Mouse (Mus musculus) MEL (cell line): ENCODE measurements around the gene Gm42791. TPM values are rescaled to one million over a fixed set of nuclear protein-coding genes. Genes with fewer than 3 reads are reported as not detected.

Experiments used
- DNase-seq: peaks from one replicate; pipeline ENCODE4 v3.0.0; 2011; ENCODE audit warnings: low read depth, low spot score
- H3K27ac ChIP-seq: 2 replicates; pipeline ENCODE4 v1.5.1; 2012; ENCODE audit warnings: low read depth, mild to moderate bottlenecking, control low read depth, low read length, moderate library complexity; ENCODE audit not compliant: control insufficient read depth
- H3K27me3 ChIP-seq, 2 experiments: fragments of 150-350 bp in 1 of 2; sonication (generic) in 1 of 2; 2 replicates each; pipeline ENCODE4 v1.6.1; 2012; ENCODE audit warnings: low read length in 2 of 2, mild to moderate bottlenecking in 2 of 2, improper control_type of control experiment in 1 of 2, moderate library complexity in 1 of 2; ENCODE audit not compliant: insufficient read depth in 2 of 2, control insufficient read depth in 1 of 2
- H3K36me3 ChIP-seq, 2 experiments: 2 replicates each; pipeline ENCODE4 v1.6.1; 2012 to 2014; ENCODE audit warnings: low read length in 2 of 2, improper control_type of control experiment in 1 of 2, inconsistent platforms in 1 of 2, mild to moderate bottlenecking in 1 of 2; ENCODE audit not compliant: insufficient read depth in 2 of 2, control insufficient read depth in 1 of 2
- H3K4me1 ChIP-seq, 2 experiments: fragments of 150-350 bp in 1 of 2; sonication (generic) in 1 of 2; 2 replicates each; pipeline ENCODE4 v1.6.1; 2012; ENCODE audit warnings: low read length in 2 of 2, improper control_type of control experiment in 1 of 2, mild to moderate bottlenecking in 1 of 2; ENCODE audit not compliant: insufficient read depth in 2 of 2, control insufficient read depth in 1 of 2
- H3K4me3 ChIP-seq, 2 experiments: fragments of 150-350 bp in 1 of 2; sonication (generic) in 1 of 2; 2 replicates each; pipeline ENCODE4 v1.5.1; 2012; ENCODE audit warnings: low read depth in 2 of 2, low read length in 2 of 2, mild to moderate bottlenecking in 2 of 2, moderate library complexity in 2 of 2, control low read depth in 1 of 2, improper control_type of control experiment in 1 of 2; ENCODE audit not compliant: control insufficient read depth in 1 of 2, insufficient read depth in 1 of 2
- H3K79me2 ChIP-seq: 2 replicates; pipeline ENCODE4 v1.6.1; 2012; ENCODE audit warnings: mild to moderate bottlenecking, low read length, moderate library complexity; ENCODE audit not compliant: control insufficient read depth, poor library complexity, insufficient read depth
- H3K9ac ChIP-seq: 2 replicates; pipeline ENCODE4 v1.6.1; 2012; ENCODE audit warnings: low read depth, mild to moderate bottlenecking, control low read depth, low read length, moderate library complexity; ENCODE audit not compliant: control insufficient read depth, poor library complexity, severe bottlenecking
- H3K9me3 ChIP-seq: fragments of 150-350 bp; sonication (generic); replicated peaks from 2 replicates; pipeline ENCODE4 v1.6.1; 2012; ENCODE audit warnings: mild to moderate bottlenecking, low read length, improper control_type of control experiment, moderate library complexity; ENCODE audit not compliant: insufficient read depth
- BHLHE40 ChIP-seq: IDR thresholded peaks from 2 replicates; pipeline ENCODE4 v1.6.1; 2012; ENCODE audit warnings: low read depth, mild to moderate bottlenecking, inconsistent platforms, low read length, improper control_type of control experiment, borderline replicate concordance
- CHD1 ChIP-seq: IDR thresholded peaks from 2 replicates; pipeline ENCODE4 v1.6.1; 2012; ENCODE audit warnings: low read depth, mild to moderate bottlenecking, inconsistent platforms, low read length, improper control_type of control experiment
- CHD2 ChIP-seq: IDR thresholded peaks from 2 replicates; pipeline ENCODE4 v1.6.1; 2011; ENCODE audit warnings: low read length, improper control_type of control experiment
- CTCF ChIP-seq, 3 experiments: IDR thresholded peaks in 2 of 3; conservative IDR thresholded peaks in 1 of 3; 2 replicates each; pipeline ENCODE4 v1.5.1; 2011 to 2012; ENCODE audit warnings: low read length in 3 of 3, low read depth in 2 of 3, mild to moderate bottlenecking in 2 of 3, improper control_type of control experiment in 1 of 3, inconsistent platforms in 1 of 3, mixed read lengths in 1 of 3, moderate library complexity in 1 of 3; ENCODE audit not compliant: control insufficient read depth in 1 of 3, insufficient read depth in 1 of 3, poor library complexity in 1 of 3, severe bottlenecking in 1 of 3
- E2F4 ChIP-seq: IDR thresholded peaks from 2 replicates; pipeline ENCODE4 v1.6.1; 2011; ENCODE audit warnings: low read depth, low read length, improper control_type of control experiment, borderline replicate concordance
- ELF1 ChIP-seq: IDR thresholded peaks from 2 replicates; pipeline ENCODE4 v1.6.1; 2014; ENCODE audit warnings: low read depth, mild to moderate bottlenecking, inconsistent platforms, low read length, improper control_type of control experiment, moderate library complexity
- EP300 ChIP-seq, 2 experiments: IDR thresholded peaks; 2 replicates each; pipeline ENCODE4 v1.6.1; 2011; ENCODE audit warnings: improper control_type of control experiment in 2 of 2, low read length in 2 of 2, low read depth in 1 of 2, mild to moderate bottlenecking in 1 of 2
- ETS1 ChIP-seq: IDR thresholded peaks from 2 replicates; pipeline ENCODE4 v1.6.1; 2012; ENCODE audit warnings: low read depth, mild to moderate bottlenecking, inconsistent platforms, low read length, improper control_type of control experiment, moderate library complexity
- HCFC1 ChIP-seq: IDR thresholded peaks from 2 replicates; pipeline ENCODE4 v1.6.1; 2012; ENCODE audit warnings: low read depth, mild to moderate bottlenecking, inconsistent platforms, low read length, improper control_type of control experiment, moderate library complexity
- JUND ChIP-seq: IDR thresholded peaks from 2 replicates; pipeline ENCODE4 v1.6.1; 2011; ENCODE audit warnings: low read depth, mild to moderate bottlenecking, improper control_type of control experiment, low read length
- MAX ChIP-seq: IDR thresholded peaks from 2 replicates; pipeline ENCODE4 v1.6.1; 2011; ENCODE audit warnings: low read length, improper control_type of control experiment
- MEF2A ChIP-seq: IDR thresholded peaks from 2 replicates; pipeline ENCODE4 v1.6.1; 2014; ENCODE audit warnings: low read depth, mild to moderate bottlenecking, inconsistent platforms, low read length, improper control_type of control experiment; ENCODE audit not compliant: poor library complexity, insufficient replicate concordance, severe bottlenecking; ENCODE audit errors: extremely low read depth
- MXI1 ChIP-seq: IDR thresholded peaks from 2 replicates; pipeline ENCODE4 v1.6.1; 2011; ENCODE audit warnings: mild to moderate bottlenecking, low read depth, low read length, improper control_type of control experiment
- MYB ChIP-seq: IDR thresholded peaks from 2 replicates; pipeline ENCODE4 v1.6.1; 2011; ENCODE audit warnings: mild to moderate bottlenecking, low read depth, low read length, improper control_type of control experiment
- MYC ChIP-seq: IDR thresholded peaks from 2 replicates; pipeline ENCODE4 v1.6.1; 2011; ENCODE audit warnings: low read depth, mild to moderate bottlenecking, low read length, improper control_type of control experiment, moderate library complexity
- POLR2A ChIP-seq, 2 experiments: IDR thresholded peaks; 2 replicates each; pipeline ENCODE4 v1.6.1; 2011 to 2012; ENCODE audit warnings: low read length in 2 of 2, mild to moderate bottlenecking in 2 of 2, control low read depth in 1 of 2, improper control_type of control experiment in 1 of 2, low read depth in 1 of 2, moderate library complexity in 1 of 2; ENCODE audit not compliant: control insufficient read depth in 1 of 2, insufficient read depth in 1 of 2, poor library complexity in 1 of 2
- POLR2AphosphoS2 ChIP-seq: IDR thresholded peaks from 2 replicates; pipeline ENCODE4 v1.6.1; 2011; ENCODE audit warnings: low read length, improper control_type of control experiment
- POLR2AphosphoS5 ChIP-seq: IDR thresholded peaks from 2 replicates; pipeline ENCODE4 v1.6.1; 2012; ENCODE audit warnings: low read depth, borderline replicate concordance, mild to moderate bottlenecking, inconsistent platforms, low read length, moderate library complexity, mixed read lengths
- RAD21 ChIP-seq: IDR thresholded peaks from 2 replicates; pipeline ENCODE4 v1.6.1; 2011; ENCODE audit warnings: mild to moderate bottlenecking, low read depth, low read length, improper control_type of control experiment
- RCOR1 ChIP-seq: IDR thresholded peaks from 2 replicates; pipeline ENCODE4 v1.6.1; 2012; ENCODE audit warnings: low read depth, mild to moderate bottlenecking, inconsistent platforms, low read length, improper control_type of control experiment
- SIN3A ChIP-seq: IDR thresholded peaks from 2 replicates; pipeline ENCODE4 v1.6.1; 2012; ENCODE audit warnings: low read length, improper control_type of control experiment, inconsistent platforms
- TCF12 ChIP-seq: IDR thresholded peaks from 2 replicates; pipeline ENCODE4 v1.6.1; 2014; ENCODE audit warnings: low read depth, mild to moderate bottlenecking, inconsistent platforms, low read length, improper control_type of control experiment, moderate library complexity
- UBTF ChIP-seq: IDR thresholded peaks from 2 replicates; pipeline ENCODE4 v1.6.1; 2012; ENCODE audit warnings: low read depth, mild to moderate bottlenecking, inconsistent platforms, low read length, improper control_type of control experiment, moderate library complexity, borderline replicate concordance; ENCODE audit not compliant: insufficient read depth
- USF1 ChIP-seq: IDR thresholded peaks from 2 replicates; pipeline ENCODE4 v1.6.1; 2014; ENCODE audit warnings: low read depth, mild to moderate bottlenecking, inconsistent platforms, low read length, improper control_type of control experiment, moderate library complexity
- USF2 ChIP-seq, 2 experiments: IDR thresholded peaks; 2 replicates each; pipeline ENCODE4 v1.6.1; 2011 to 2012; ENCODE audit warnings: improper control_type of control experiment in 2 of 2, low read length in 2 of 2, borderline replicate concordance in 1 of 2, inconsistent platforms in 1 of 2, low read depth in 1 of 2, mild to moderate bottlenecking in 1 of 2; ENCODE audit not compliant: insufficient read depth in 1 of 2
- ZC3H11A ChIP-seq: IDR thresholded peaks from 2 replicates; pipeline ENCODE4 v1.6.1; 2012; ENCODE audit warnings: low read depth, mild to moderate bottlenecking, inconsistent platforms, low read length, improper control_type of control experiment
- ZKSCAN1 ChIP-seq: IDR thresholded peaks from 2 replicates; pipeline ENCODE4 v1.6.1; 2012; ENCODE audit warnings: low read depth, mild to moderate bottlenecking, inconsistent platforms, low read length, improper control_type of control experiment, moderate library complexity
- ZNF384 ChIP-seq: IDR thresholded peaks from 2 replicates; pipeline ENCODE4 v1.6.1; 2012; ENCODE audit warnings: low read depth, mild to moderate bottlenecking, inconsistent platforms, low read length, improper control_type of control experiment
- polyA plus RNA-seq, 2 experiments: library from polyadenylated mRNA; stranded (reverse) in 1 of 2; unstranded in 1 of 2; fragments of >175 nt in 1 of 2; fragments of >200 nt in 1 of 2; gene quantifications; 2 replicates each; pipeline versions ENCODE4 v1.2.1 to v1.2.4; 2012; ENCODE audit warnings: low replicate concordance in 2 of 2, low read depth in 1 of 2; ENCODE audit not compliant: insufficient read length in 2 of 2, insufficient read depth in 1 of 2, missing spikeins in 1 of 2
- total RNA-seq: library from RNA; depleted of rRNA; stranded (reverse); fragments of 300-350 nt; gene quantifications from 2 replicates; pipeline ENCODE4 v1.2.3, GENCODE M21; 2012

Gm42791 gene
- total and polyA plus RNA-seq, 3 experiments, result 1.2 to 2.1 TPM; not detected in 1

- peaks cover 2% of the 10 kb centered on the region in 2 experiments; a peak in 2 of 4 replicates for H3K27me3 ChIP-seq
- no peak overlapping the region for H3K4me3 ChIP-seq
- TF ChIP-seq POLR2A (IDR thresholded peaks at IDR 0.05; ENCODE audit: control insufficient read depth in 1 of 2, insufficient read depth in 1 of 2, low read depth in 1 of 2, low read length in 2 of 2, poor library complexity in 1 of 2), result no peak
- TF ChIP-seq CHD1, result no peak
- TF ChIP-seq CHD2, result no peak
- TF ChIP-seq RCOR1, result no peak
- TF ChIP-seq TCF12, result no peak
- no peak for TF ChIP-seq MAX
- no peak for TF ChIP-seq POLR2AphosphoS5
- no peak for TF ChIP-seq USF1
- no peak for TF ChIP-seq HCFC1
- TF ChIP-seq CTCF (IDR thresholded peaks at IDR 0.05 in 2 of 3, conservative IDR thresholded peaks at IDR 0.05 in 1 of 3; ENCODE audit: control insufficient read depth in 1 of 3, insufficient read depth in 1 of 3, low read depth in 2 of 3, low read length in 3 of 3, poor library complexity in 1 of 3, severe bottlenecking in 1 of 3), result no peak
- TF ChIP-seq ZKSCAN1, result no peak
- no peak for TF ChIP-seq ZNF384
- no peak for TF ChIP-seq SIN3A
- no peak for TF ChIP-seq USF2 (IDR thresholded peaks at IDR 0.05; ENCODE audit: borderline replicate concordance in 1 of 2, insufficient read depth in 1 of 2, low read depth in 1 of 2, low read length in 2 of 2)
- TF ChIP-seq ZC3H11A, result no peak
- no peak for TF ChIP-seq MXI1
- no peak for TF ChIP-seq RAD21
- no peak for TF ChIP-seq ELF1
- no peak for TF ChIP-seq UBTF
- H3K4me1 ChIP-seq, result no peaks in the 10 kb centered on the region
- H3K9ac ChIP-seq, result no peak overlapping the region
- no peak for DNase-seq
- no peaks in the 10 kb centered on the region for H3K9me3 ChIP-seq
- no peak overlapping the region for H3K27ac ChIP-seq
- H3K36me3 ChIP-seq, result no peaks in the 10 kb centered on the region
- H3K79me2 ChIP-seq, result no peaks in the 10 kb centered on the region
Observed at GRCm38 (mm10) chr5:148866571-148866970, 128.4 kb downstream of the Gm42791 start.

GRCm38 (mm10) chr5:148863409-148863808 lies 131.5 kb downstream of the Gm42791 start:
- no peak overlapping the region for H3K9ac ChIP-seq
- H3K27ac ChIP-seq, result no peak overlapping the region
- no peaks in the 10 kb centered on the region for H3K9me3 ChIP-seq
- H3K27me3 ChIP-seq, result peaks cover 2% of the 10 kb centered on the region in 2 experiments; a peak in 2 of 4 replicates
- H3K4me1 ChIP-seq, result no peaks in the 10 kb centered on the region
- no peaks in the 10 kb centered on the region for H3K79me2 ChIP-seq
- no peaks in the 10 kb centered on the region for H3K36me3 ChIP-seq
- DNase-seq, result no peak
- TF ChIP-seq MXI1, result no peak
- no peak for TF ChIP-seq RAD21
- no peak for TF ChIP-seq HCFC1
- no peak for TF ChIP-seq BHLHE40
- no peak for TF ChIP-seq JUND
- no peak for TF ChIP-seq POLR2AphosphoS2
- TF ChIP-seq TCF12, result no peak
- no peak for TF ChIP-seq MYB
- no peak for TF ChIP-seq CHD2
- no peak for TF ChIP-seq E2F4
- TF ChIP-seq USF2 (IDR thresholded peaks at IDR 0.05; ENCODE audit: borderline replicate concordance in 1 of 2, insufficient read depth in 1 of 2, low read depth in 1 of 2, low read length in 2 of 2), result no peak
- TF ChIP-seq UBTF, result no peak
- TF ChIP-seq ETS1, result no peak
- TF ChIP-seq CTCF (IDR thresholded peaks at IDR 0.05 in 2 of 3, conservative IDR thresholded peaks at IDR 0.05 in 1 of 3; ENCODE audit: control insufficient read depth in 1 of 3, insufficient read depth in 1 of 3, low read depth in 2 of 3, low read length in 3 of 3, poor library complexity in 1 of 3, severe bottlenecking in 1 of 3), result no peak
- no peak for TF ChIP-seq EP300 (IDR thresholded peaks at IDR 0.05; ENCODE audit: low read depth in 1 of 2, low read length in 2 of 2)
- TF ChIP-seq MEF2A, result no peak
- TF ChIP-seq MYC, result no peak
- H3K4me3 ChIP-seq, result no peak overlapping the region
